Mouse (Mus musculus) CH12.LX (cell line): Measurements from ENCODE around the gene Atp4a. TPM values are rescaled to one million over a fixed set of nuclear protein-coding genes. Genes with fewer than 3 reads are reported as not detected.

ENCODE experiments used
- DNase-seq: peaks from one replicate; pipeline ENCODE4 v3.0.0-alpha.2; 2013; ENCODE audit errors: extremely low read depth
- H3K27ac ChIP-seq: 2 replicates; pipeline ENCODE4 v1.5.1; 2012; ENCODE audit warnings: low read depth, mild to moderate bottlenecking, control low read depth, moderate library complexity; ENCODE audit not compliant: insufficient read depth
- H3K27me3 ChIP-seq: replicated peaks from 2 replicates; pipeline ENCODE3; 2012; ENCODE audit warnings: inconsistent platforms
- H3K36me3 ChIP-seq, 2 experiments: replicated peaks in 1 of 2; 2 replicates each; pipeline versions ENCODE3 to v1.6.1; 2012; ENCODE audit warnings: inconsistent platforms in 1 of 2, low read length in 1 of 2, mild to moderate bottlenecking in 1 of 2, mixed read lengths in 1 of 2, moderate library complexity in 1 of 2; ENCODE audit not compliant: control insufficient read depth in 1 of 2, insufficient read depth in 1 of 2
- H3K4me1 ChIP-seq, 2 experiments: 2 replicates each; pipeline ENCODE4 v1.6.1; 2012; ENCODE audit warnings: inconsistent platforms in 1 of 2, moderate library complexity in 1 of 2; ENCODE audit not compliant: insufficient read depth in 2 of 2, control insufficient read depth in 1 of 2
- H3K4me2 ChIP-seq: 2 replicates; pipeline ENCODE4 v1.6.1; 2012; ENCODE audit warnings: low read depth, mild to moderate bottlenecking, control low read depth; ENCODE audit not compliant: poor library complexity, insufficient read depth, severe bottlenecking
- H3K4me3 ChIP-seq, 3 experiments: fragments of 150-350 bp in 1 of 3; sonication (generic) in 1 of 3; replicated peaks in 1 of 3; 2 replicates each; pipeline versions ENCODE3 to v1.5.1; 2011 to 2012; ENCODE audit warnings: low read depth in 2 of 3, low read length in 2 of 3, mild to moderate bottlenecking in 2 of 3, moderate library complexity in 2 of 3, control low read depth in 1 of 3, improper control_type of control experiment in 1 of 3, inconsistent platforms in 1 of 3, mixed read lengths in 1 of 3; ENCODE audit not compliant: poor library complexity in 1 of 3
- H3K79me2 ChIP-seq: replicated peaks from 2 replicates; pipeline ENCODE4 v1.6.1; 2012; ENCODE audit warnings: mild to moderate bottlenecking, moderate library complexity; ENCODE audit not compliant: control insufficient read depth, poor library complexity, insufficient read depth, severe bottlenecking; ENCODE audit errors: extremely low read depth
- H3K9ac ChIP-seq: 2 replicates; pipeline ENCODE4 v1.6.1; 2012; ENCODE audit warnings: low read depth, mild to moderate bottlenecking, control low read depth, moderate library complexity; ENCODE audit not compliant: insufficient read depth
- H3K9me3 ChIP-seq: replicated peaks from 2 replicates; pipeline ENCODE3; 2012; ENCODE audit warnings: low read length, inconsistent platforms, mixed read lengths
- CHD2 ChIP-seq: IDR thresholded peaks from 2 replicates; pipeline ENCODE4 v1.6.1; 2011; ENCODE audit warnings: low read length, improper control_type of control experiment
- E2F4 ChIP-seq: IDR thresholded peaks from 2 replicates; pipeline ENCODE4 v1.6.1; 2011; ENCODE audit warnings: low read depth, low read length, improper control_type of control experiment; ENCODE audit not compliant: insufficient replicate concordance
- ELF1 ChIP-seq: IDR thresholded peaks from 2 replicates; pipeline ENCODE4 v1.6.1; 2014; ENCODE audit warnings: low read depth, mild to moderate bottlenecking, inconsistent platforms, low read length, improper control_type of control experiment
- EP300 ChIP-seq: IDR thresholded peaks from 2 replicates; pipeline ENCODE4 v1.6.1; 2011; ENCODE audit warnings: low read length, improper control_type of control experiment
- ETS1 ChIP-seq: conservative IDR thresholded peaks from 2 replicates; pipeline ENCODE4 v1.6.1; 2012; ENCODE audit warnings: low read depth, mild to moderate bottlenecking, inconsistent platforms, low read length, improper control_type of control experiment, moderate library complexity
- GABPA ChIP-seq: IDR thresholded peaks from 2 replicates; pipeline ENCODE4 v1.6.1; 2012; ENCODE audit warnings: low read depth, low read length, improper control_type of control experiment, inconsistent platforms; ENCODE audit not compliant: insufficient replicate concordance
- HCFC1 ChIP-seq: IDR thresholded peaks from 2 replicates; pipeline ENCODE4 v1.6.1; 2012; ENCODE audit warnings: low read depth, mild to moderate bottlenecking, inconsistent platforms, low read length, improper control_type of control experiment
- IRF4 ChIP-seq: IDR thresholded peaks from 2 replicates; pipeline ENCODE4 v1.6.1; 2014; ENCODE audit warnings: low read depth, mild to moderate bottlenecking, inconsistent platforms, low read length, improper control_type of control experiment
- JUN ChIP-seq: IDR thresholded peaks from 2 replicates; pipeline ENCODE4 v1.6.1; 2011; ENCODE audit warnings: low read depth, mild to moderate bottlenecking, low read length, improper control_type of control experiment, moderate library complexity; ENCODE audit not compliant: insufficient read depth
- JUND ChIP-seq: conservative IDR thresholded peaks from 2 replicates; pipeline ENCODE4 v1.6.1; 2011; ENCODE audit warnings: low read depth, low read length, improper control_type of control experiment
- MAFK ChIP-seq: IDR thresholded peaks from 2 replicates; pipeline ENCODE4 v1.6.1; 2011; ENCODE audit warnings: low read length, improper control_type of control experiment; ENCODE audit not compliant: insufficient replicate concordance
- MAX ChIP-seq: IDR thresholded peaks from 2 replicates; pipeline ENCODE4 v1.6.1; 2011; ENCODE audit warnings: low read length, improper control_type of control experiment
- MAZ ChIP-seq: IDR thresholded peaks from 2 replicates; pipeline ENCODE4 v1.6.1; 2012; ENCODE audit warnings: low read depth, mild to moderate bottlenecking, inconsistent platforms, low read length, improper control_type of control experiment, moderate library complexity
- MXI1 ChIP-seq: IDR thresholded peaks from 2 replicates; pipeline ENCODE4 v1.6.1; 2011; ENCODE audit warnings: mild to moderate bottlenecking, low read depth, low read length, improper control_type of control experiment
- MYC ChIP-seq: IDR thresholded peaks from 2 replicates; pipeline ENCODE4 v1.6.1; 2011; ENCODE audit warnings: low read depth, mild to moderate bottlenecking, improper control_type of control experiment, low read length
- NELFE ChIP-seq: IDR thresholded peaks from 2 replicates; pipeline ENCODE4 v1.6.1; 2011; ENCODE audit warnings: low read depth, low read length, improper control_type of control experiment
- POLR2A ChIP-seq: IDR thresholded peaks from 2 replicates; pipeline ENCODE4 v1.6.1; 2011; ENCODE audit warnings: low read depth, mild to moderate bottlenecking, improper control_type of control experiment, low read length
- RCOR1 ChIP-seq: conservative IDR thresholded peaks from 2 replicates; pipeline ENCODE4 v1.6.1; 2012; ENCODE audit warnings: low read depth, mild to moderate bottlenecking, inconsistent platforms, low read length, improper control_type of control experiment
- SIN3A ChIP-seq: IDR thresholded peaks from 2 replicates; pipeline ENCODE4 v1.6.1; 2012; ENCODE audit warnings: low read length, improper control_type of control experiment, inconsistent platforms
- TBP ChIP-seq: conservative IDR thresholded peaks from 2 replicates; pipeline ENCODE4 v1.6.1; 2011; ENCODE audit warnings: low read depth, low read length, improper control_type of control experiment
- TCF12 ChIP-seq: IDR thresholded peaks from 2 replicates; pipeline ENCODE4 v1.6.1; 2014; ENCODE audit warnings: low read depth, mild to moderate bottlenecking, inconsistent platforms, low read length, improper control_type of control experiment
- UBTF ChIP-seq: IDR thresholded peaks from 2 replicates; pipeline ENCODE4 v1.6.1; 2012; ENCODE audit warnings: low read depth, mild to moderate bottlenecking, inconsistent platforms, low read length, improper control_type of control experiment, moderate library complexity
- ZKSCAN1 ChIP-seq: IDR thresholded peaks from 2 replicates; pipeline ENCODE4 v1.6.1; 2012; ENCODE audit warnings: low read depth, inconsistent platforms, low read length, improper control_type of control experiment, borderline replicate concordance
- ZMIZ1 ChIP-seq: IDR thresholded peaks from 2 replicates; pipeline ENCODE4 v1.6.1; 2012; ENCODE audit warnings: low read depth, mild to moderate bottlenecking, inconsistent platforms, low read length, improper control_type of control experiment
- dilution Hi-C: fragments of 300-500 bp; cut with MboI; formaldehyde crosslinking; loops from 2 replicates; pipeline ENCODE4 v1.14.3; 2020; ENCODE audit warnings: low sequenced_read_pairs; ENCODE audit not compliant: extremely low pct_unique_long_range_greater_than_20kb, extremely low pct_ligation_motif_present
- in situ Hi-C: fragments of 300-500 bp; cut with MboI; formaldehyde crosslinking; loops from 3 replicates; pipeline ENCODE4 v1.14.3; 2019; ENCODE audit warnings: low sequenced_read_pairs, low pct_ligation_motif_present, low pct_unique_long_range_greater_than_20kb, mixed read lengths
- polyA plus RNA-seq: library from polyadenylated mRNA; unstranded; fragments of >175 nt; gene quantifications from 2 replicates; pipeline ENCODE4 v1.2.1, GENCODE M21; 2012; ENCODE audit warnings: low read depth; ENCODE audit not compliant: insufficient read length
- total RNA-seq, 2 experiments: library from RNA; depleted of rRNA; stranded (reverse); fragments of 300-350 nt in 1 of 2; fragments of >200 nt in 1 of 2; gene quantifications; 2 replicates each; pipeline ENCODE4 v1.2.3; 2012 to 2014

Atp4a gene
- total and polyA plus RNA-seq, 3 experiments: 0.33 to 0.67 TPM; not detected in 1

DNA sequence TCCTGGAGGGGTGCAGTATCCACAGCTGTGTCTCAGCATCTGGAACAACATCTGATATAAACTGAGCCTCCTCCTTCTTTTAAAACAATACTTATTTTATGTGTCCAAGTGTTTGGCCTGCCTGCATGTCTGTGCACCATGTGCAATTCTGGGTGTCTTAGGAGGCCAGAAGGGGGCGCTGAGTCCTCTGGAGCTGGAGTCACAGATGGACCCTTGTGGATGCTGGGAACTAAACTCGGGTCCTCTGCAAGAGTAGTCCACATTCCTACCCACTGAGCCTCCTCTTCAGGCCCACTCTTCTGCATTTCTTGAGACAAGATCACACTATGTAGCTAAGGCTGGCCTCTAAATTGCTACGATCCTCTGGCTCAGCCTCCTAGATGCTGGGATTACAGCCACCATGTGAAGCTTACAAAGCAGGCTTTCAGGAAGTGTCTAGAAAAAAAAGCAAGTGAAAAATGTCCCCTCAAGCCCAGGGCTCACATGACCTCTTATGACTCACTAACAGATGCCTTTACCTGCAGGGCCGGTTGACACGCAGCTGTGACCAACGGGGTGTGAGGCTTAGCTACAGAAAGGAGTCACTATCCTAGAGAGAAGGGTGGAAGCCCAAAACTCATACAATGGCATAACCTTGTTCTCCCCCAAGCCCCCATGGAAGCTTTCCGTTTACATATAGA is 35.7 kb downstream of the Atp4a start (continued):
- TF ChIP-seq ETS1 (peak; percentile 80), MAFK (no peak)

DNA sequence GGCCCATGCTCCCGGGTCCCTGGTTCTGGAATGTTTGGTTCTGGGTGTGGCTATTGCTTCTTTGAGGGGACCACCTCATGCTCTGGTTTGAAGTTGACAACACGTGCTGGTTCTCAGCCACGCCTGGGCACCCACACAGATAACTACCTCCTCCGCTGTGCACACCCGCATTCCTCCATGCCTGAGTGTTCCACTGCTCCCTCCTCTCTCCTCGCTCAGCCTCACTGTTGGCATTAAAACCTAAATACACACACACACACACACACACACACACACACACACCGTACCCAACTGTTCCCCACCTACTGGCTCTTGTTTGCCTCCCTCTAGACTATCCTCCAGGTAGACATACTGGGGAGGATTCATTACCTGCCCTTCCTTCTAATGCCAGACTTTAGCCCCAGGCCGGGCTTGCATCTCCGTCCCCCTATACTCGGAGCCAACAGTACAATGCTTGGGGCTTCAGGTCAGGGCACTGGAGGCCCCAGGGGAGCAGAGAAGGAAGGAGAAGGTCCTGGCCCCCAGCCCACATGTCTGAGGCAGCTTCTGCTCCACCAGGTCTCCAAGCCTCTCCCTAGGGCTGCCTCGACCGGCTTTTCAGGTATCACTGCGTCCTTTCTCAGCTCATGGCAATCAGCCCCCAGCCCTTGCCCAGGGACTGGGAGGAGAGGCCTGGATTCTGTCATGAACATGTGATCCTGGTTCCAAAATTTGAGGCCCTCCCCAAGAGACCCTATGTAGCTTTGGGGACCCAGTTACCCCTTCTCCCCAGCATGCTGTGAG is 38.0 kb downstream of the Atp4a start:
- Histone ChIP-seq H3K9ac (no peak overlapping the region), H3K4me1 (peaks cover 5 to 23% of the 10 kb centered on the region in 2 experiments; a peak in 2 of 4 replicates), H3K79me2 (no peaks in the 10 kb centered on the region), H3K36me3 (peaks cover 0 to 4% of the 10 kb centered on the region in 2 experiments), H3K27ac (no peak overlapping the region), H3K27me3 (no peaks in the 10 kb centered on the region), H3K4me2 (no peak overlapping the region), H3K9me3 (peaks cover 5% of the 10 kb centered on the region), H3K4me3 (no peak overlapping the region)
- DNase-seq: no peak
- dilution Hi-C loops (no loop called here), in situ Hi-C loops (no loop called here)
- TF ChIP-seq MAZ (no peak), POLR2A (no peak), UBTF (no peak), HCFC1 (no peak)

DNA sequence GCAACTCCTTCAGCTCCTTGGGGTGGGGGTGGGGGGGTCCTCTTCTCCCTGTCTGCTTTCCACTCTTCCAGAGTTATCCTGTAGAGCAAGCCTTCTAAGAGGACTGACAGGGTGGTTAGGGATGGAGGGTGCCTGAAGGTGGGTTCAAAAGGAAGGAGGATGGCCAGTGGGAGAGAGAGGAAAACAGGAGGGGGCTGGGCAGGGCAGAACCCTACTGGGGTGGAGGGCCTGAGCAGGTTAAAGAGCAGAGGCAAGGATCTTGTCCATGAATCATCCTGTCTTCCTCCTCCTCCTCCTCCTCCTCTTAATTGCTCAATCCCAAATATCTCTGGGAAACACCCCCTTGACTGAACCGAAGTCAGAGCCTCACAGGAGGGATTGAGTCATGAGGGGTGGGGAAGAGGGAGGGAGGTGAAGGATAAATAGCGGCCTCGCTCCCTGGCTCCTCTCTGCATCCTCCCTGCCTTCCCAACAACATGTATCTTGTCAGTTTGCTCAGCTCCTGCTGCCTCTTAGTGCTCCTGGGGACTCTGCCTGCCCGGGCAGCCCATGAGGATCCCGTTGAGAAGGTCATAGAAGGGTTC is 39.2 kb downstream of the Atp4a start, which contains the start of gene Sbsn:
Gene Sbsn, plus strand, starts transcription at position 386 of the 584 bp plus-strand sequence.
- no peaks in the 10 kb centered on the region for H3K27me3 ChIP-seq
- dilution Hi-C loops (no loop called here), in situ Hi-C loops (no loop called here)
- H3K79me2 ChIP-seq: no peaks in the 10 kb centered on the region
- no peak within 1 kb of the TSS for H3K27ac ChIP-seq
- TF ChIP-seq ELF1: no peak
- TF ChIP-seq ZMIZ1: no peak
- no peak for TF ChIP-seq TCF12
- no peak for TF ChIP-seq SIN3A
- no peak for TF ChIP-seq POLR2A
- TF ChIP-seq EP300: no peak
- no peak for TF ChIP-seq E2F4
- no peak for TF ChIP-seq IRF4
- TF ChIP-seq MYC: no peak
- no peak for TF ChIP-seq TBP
- no peak for TF ChIP-seq HCFC1
- TF ChIP-seq GABPA: no peak
- TF ChIP-seq MXI1: no peak
- no peak for TF ChIP-seq JUN
- no peak for TF ChIP-seq RCOR1
- no peak for TF ChIP-seq ZKSCAN1
- TF ChIP-seq CHD2: no peak
- TF ChIP-seq JUND: no peak
- no peak for TF ChIP-seq MAX
- TF ChIP-seq NELFE: no peak
- DNase-seq: no peak
- H3K36me3 ChIP-seq: peaks cover 0 to 8% of the 10 kb centered on the region in 2 experiments
- H3K4me3 ChIP-seq: no peak within 1 kb of the TSS
- H3K4me1 ChIP-seq: peaks cover 5 to 23% of the 10 kb centered on the region in 2 experiments; a peak in 2 of 4 replicates
- peaks cover 8% of the 10 kb centered on the region for H3K9me3 ChIP-seq
- no peak within 1 kb of the TSS for H3K9ac ChIP-seq
- H3K4me2 ChIP-seq: no peak within 1 kb of the TSS
